Mouse (Mus musculus): ENCODE results near the gene Rhof. TPM values are rescaled to one million over a fixed set of nuclear protein-coding genes. Genes with fewer than 3 reads are reported as not detected.
A peak's percentile ranks its signal among the peaks of the same experiment; 100 is the strongest.

The Rhof gene
- total RNA-seq, 2 experiments from 2014 or later = 48.5 to 48.9 TPM

DNA sequence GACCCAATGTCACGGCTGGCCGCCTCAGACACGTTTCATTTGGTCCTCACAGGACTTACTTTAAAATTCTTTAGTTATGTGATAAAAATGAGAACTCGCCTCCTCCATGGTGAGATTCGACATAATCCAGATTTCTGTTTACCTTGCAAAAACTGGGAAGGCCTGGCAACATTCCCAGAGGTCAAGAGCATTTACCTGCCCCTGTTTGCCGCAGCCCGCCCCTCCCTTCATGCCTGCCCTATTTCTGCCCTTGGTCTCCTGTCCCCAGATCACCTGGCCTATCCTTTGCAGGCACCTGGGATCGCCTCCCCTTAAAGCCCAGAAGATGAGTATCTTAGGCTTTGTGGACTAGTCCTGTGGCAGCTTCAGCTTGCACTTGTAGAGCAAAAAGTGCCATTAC, 14.7 kb downstream of the Rhof start:
- intact Hi-C loops (cut with DNase I) = loop anchor here (1.0 to 5.0 kb wide), 3 partner anchors 31 to 54 kb away; no protein-coding TSS in a partner anchor
- no peak overlapping the region for H3K4me3 ChIP-seq

DNA sequence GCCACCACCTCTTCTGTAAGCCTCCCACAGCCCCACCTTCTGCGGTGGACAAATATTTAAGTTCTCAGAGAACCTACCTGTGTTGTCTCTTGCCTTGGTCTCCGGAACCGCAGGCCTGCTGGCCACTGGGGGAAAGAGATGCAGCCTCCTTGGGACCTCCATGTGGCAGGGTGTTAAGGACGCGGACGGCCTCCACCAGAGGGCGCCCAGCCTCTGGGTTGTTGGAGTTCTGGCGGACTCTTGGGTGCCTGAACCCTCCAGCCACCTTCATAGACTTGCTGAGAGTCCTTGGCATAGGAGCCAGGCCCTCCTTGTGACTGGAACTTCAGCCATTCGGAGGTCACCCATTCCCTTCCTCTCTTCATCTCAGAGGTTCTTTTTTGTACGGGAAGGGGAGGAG, 15.2 kb downstream of the Rhof start:
- peak; percentile 86 for TF ChIP-seq CTCF (IDR thresholded peaks at IDR 0.05)
- DNase-seq (ENCODE audit: extremely low spot score in 1 of 2, low spot score in 2 of 2) = peak; percentile 71 to 74
- no peak overlapping the region for H3K4me3 ChIP-seq
- intact Hi-C loops (cut with DNase I) = loop anchor here (1.0 to 5.0 kb wide), 3 partner anchors 32 to 54 kb away; no protein-coding TSS in a partner anchor
- H3K27ac ChIP-seq = no peak overlapping the region

More for the DNA sequence above, 14.7 kb downstream of the Rhof start:
- H3K27ac ChIP-seq = no peak overlapping the region
- DNase-seq (ENCODE audit: extremely low spot score in 1 of 2, low spot score in 2 of 2) = no peak
- no peak for TF ChIP-seq CTCF (IDR thresholded peaks at IDR 0.05)

DNA sequence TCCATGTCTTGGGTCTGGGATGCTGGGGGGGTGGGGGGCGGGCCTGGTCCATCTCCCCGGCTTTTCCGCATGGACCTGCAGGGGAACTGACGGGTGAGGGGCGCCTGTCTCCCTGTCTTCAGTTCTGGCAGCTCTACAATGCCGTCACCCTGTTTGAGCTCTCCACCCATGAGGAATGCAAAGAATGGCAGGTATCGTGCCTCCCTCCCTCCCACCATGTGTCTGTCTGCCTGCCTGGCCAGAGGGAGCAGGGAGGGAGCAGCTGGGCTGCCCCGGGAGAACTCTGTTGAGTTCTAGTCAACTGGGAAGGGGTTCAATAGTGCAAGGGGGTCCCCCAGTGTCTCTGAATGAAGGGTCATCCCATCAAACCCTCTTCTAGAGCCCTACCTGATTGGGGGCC, 16.4 kb downstream of the Rhof start:
- intact Hi-C loops (cut with DNase I) = loop anchor here (2.0 to 5.0 kb wide), 2 partner anchors 33 to 39 kb away; no protein-coding TSS in a partner anchor
- no peak for DNase-seq (ENCODE audit: extremely low spot score in 1 of 2, low spot score in 2 of 2)
- Histone ChIP-seq H3K4me3 (no peak overlapping the region), H3K27ac (no peak overlapping the region)
- no peak for TF ChIP-seq CTCF (IDR thresholded peaks at IDR 0.05)

DNA sequence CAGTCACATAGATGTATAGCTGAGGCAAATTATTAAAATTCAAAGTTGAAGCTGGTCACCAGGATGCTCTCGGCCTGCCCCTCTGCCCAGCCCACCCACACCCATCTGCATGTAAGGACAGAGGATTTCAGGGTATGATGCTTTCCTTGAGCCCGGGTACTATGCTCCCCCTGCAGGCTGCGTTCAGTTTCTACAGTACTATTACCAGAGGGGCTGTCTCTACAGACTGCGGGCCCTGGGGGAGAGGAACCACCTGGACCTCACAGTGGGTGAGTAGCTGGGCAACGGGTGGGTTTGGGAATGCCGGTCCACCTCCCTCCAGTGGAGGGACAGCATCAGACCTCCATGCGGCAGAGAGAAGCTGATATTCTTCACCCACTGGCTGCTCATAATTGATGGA, 17.6 kb downstream of the Rhof start:
- peak; percentile 39 to 43 for DNase-seq (ENCODE audit: extremely low spot score in 1 of 2, low spot score in 2 of 2)
- Histone ChIP-seq H3K27ac (no peak overlapping the region), H3K4me3 (no peak overlapping the region)
- intact Hi-C loops (cut with DNase I) = loop anchor here (5.0 kb wide), 1 partner anchor 38 kb away; no protein-coding TSS in a partner anchor
- TF ChIP-seq CTCF (IDR thresholded peaks at IDR 0.05) = peak; percentile 64

DNA sequence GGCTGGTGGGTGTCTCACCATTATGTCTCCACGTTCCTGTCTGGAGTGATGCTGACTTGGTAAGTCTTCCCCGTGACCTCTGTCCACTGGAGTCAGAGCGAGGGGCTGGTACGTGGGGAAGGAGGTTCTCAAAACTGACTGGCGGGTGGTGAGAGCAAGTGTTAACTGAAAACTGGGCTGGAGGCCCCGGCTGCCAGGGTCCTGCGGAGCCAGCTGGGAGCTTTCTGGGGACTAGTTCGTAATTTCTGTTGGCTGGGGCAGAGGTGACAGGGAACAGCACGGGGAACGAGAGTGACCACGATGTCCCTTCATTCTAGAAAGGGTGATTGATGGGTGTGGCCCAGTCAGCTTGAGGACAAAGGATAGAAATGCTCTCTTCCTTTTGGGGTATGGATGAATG, 18.4 kb downstream of the Rhof start:
- no peak for TF ChIP-seq CTCF (IDR thresholded peaks at IDR 0.05)
- no peak overlapping the region for H3K4me3 ChIP-seq
- intact Hi-C loops (cut with DNase I) = no loop called here

DNA sequence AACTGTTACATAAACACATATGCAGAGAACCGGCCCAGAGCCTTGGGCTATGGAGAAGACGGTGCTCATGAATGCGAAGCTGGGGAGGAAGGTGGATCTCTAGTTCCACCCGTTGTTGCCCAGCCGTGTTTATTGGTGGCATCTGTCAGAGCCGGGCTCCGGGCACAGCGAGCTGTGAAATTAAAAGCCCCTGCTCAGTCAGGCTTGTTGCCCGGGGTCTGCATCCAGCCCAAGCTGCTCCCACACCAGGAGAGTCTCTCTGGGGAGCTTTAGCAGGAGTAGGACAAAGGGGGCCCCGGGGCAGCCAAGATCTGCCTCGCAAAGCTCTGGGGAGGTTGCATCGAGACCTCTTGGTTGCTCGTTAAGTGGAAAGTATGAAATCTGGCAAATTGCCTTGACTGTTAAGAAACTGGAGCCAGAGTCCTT, 22.2 kb downstream of the Rhof start:
- no peak for TF ChIP-seq CTCF (IDR thresholded peaks at IDR 0.05)
- Histone ChIP-seq H3K27ac (no peak overlapping the region), H3K4me3 (no peak overlapping the region)
- intact Hi-C loops (cut with DNase I) = no loop called here
- no peak for DNase-seq (ENCODE audit: extremely low spot score in 1 of 2, low spot score in 2 of 2)

More for the DNA sequence above, 18.4 kb downstream of the Rhof start:
- DNase-seq (ENCODE audit: extremely low spot score in 1 of 2, low spot score in 2 of 2) = no peak
- no peak overlapping the region for H3K27ac ChIP-seq

DNA sequence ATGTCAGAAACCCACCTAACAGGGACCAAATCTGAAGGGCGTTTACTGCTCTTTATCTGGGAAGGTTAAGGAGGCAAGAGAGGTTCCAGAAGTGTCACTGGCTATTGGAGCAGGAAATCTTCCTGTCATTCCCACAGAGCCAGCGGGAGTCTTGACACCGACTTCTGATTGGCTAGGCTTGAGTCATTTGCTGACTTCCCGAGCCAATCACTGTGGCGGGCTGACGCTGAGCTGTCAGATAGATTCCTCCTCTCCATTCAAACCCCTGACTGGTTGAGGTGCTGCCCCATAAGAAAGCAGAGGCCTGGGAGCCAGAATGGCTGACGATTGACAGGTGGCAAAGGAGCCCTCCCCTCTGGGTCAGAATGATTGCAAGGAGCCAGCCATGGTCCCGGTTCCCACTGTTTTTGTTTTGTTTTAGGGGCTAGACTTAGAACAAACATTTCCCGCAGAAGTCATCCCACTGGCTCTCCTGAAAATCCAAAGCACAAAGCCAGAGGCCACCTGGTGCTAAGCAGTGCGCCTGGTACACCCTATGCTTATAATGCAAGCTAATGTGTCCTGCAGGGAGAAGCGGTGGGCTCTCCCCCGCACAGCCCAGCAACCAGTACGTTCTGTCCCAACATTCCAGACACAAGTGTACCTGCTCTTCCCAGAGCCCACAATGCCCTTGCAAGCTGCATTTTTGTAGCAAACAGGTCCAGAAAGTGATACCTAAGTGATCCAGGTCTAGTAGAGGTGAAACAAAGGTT, 22.9 kb downstream of the Rhof start:
- Histone ChIP-seq H3K4me3 (no peak overlapping the region), H3K27ac (no peak overlapping the region)
- intact Hi-C loops (cut with DNase I) = no loop called here
- no peak for TF ChIP-seq CTCF (IDR thresholded peaks at IDR 0.05)
- peak in 1 of 2 experiments; percentile 37 for DNase-seq (ENCODE audit: extremely low spot score in 1 of 2, low spot score in 2 of 2)

DNA sequence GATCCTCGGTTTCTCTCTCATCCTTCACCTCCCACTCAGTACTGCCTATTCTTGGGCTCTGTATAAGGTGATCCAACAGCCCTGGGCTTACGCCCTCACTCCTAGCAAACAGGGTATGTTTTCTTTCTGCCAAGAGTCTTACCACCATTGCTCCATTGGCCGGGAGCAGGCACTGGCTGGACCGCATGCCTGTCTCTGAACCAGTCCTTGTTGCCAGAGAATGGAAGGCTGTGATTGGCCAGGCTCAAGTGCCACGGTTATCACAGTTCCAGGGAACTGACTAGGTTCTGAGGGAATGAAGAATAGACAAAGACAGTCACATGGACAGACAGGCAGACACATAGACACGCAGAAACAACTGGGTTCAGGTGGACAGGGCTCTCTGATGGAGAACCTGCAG, 27.7 kb downstream of the Rhof start:
- no peak for DNase-seq (ENCODE audit: extremely low spot score in 1 of 2, low spot score in 2 of 2)
- intact Hi-C loops (cut with DNase I) = no loop called here
- Histone ChIP-seq H3K27ac (no peak overlapping the region), H3K4me3 (no peak overlapping the region)
- TF ChIP-seq CTCF (IDR thresholded peaks at IDR 0.05) = no peak

DNA sequence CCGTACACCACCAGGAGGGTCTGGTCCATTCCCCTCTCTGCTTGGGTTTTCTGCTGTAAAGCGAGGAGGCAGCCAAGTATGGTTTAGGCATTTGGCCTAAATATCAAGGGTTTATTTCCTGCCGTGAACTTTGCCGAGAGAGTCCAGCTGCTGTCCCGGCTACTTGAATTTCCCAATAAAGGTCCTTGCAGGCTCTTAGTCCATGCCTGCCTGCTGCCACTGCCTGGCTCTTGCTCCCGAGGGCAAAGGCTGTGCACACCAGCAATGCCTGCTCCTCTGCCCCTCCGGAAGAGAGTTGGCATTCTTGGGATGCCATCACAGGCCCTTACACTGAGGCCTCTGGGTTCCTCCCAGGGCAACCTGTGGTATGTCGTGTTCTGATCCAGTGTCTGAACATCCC, 28.9 kb downstream of the Rhof start:
- no peak for TF ChIP-seq CTCF (IDR thresholded peaks at IDR 0.05)
- DNase-seq (ENCODE audit: extremely low spot score in 1 of 2, low spot score in 2 of 2) = no peak
- intact Hi-C loops (cut with DNase I) = no loop called here
- H3K27ac ChIP-seq = no peak overlapping the region
- no peak overlapping the region for H3K4me3 ChIP-seq

DNA sequence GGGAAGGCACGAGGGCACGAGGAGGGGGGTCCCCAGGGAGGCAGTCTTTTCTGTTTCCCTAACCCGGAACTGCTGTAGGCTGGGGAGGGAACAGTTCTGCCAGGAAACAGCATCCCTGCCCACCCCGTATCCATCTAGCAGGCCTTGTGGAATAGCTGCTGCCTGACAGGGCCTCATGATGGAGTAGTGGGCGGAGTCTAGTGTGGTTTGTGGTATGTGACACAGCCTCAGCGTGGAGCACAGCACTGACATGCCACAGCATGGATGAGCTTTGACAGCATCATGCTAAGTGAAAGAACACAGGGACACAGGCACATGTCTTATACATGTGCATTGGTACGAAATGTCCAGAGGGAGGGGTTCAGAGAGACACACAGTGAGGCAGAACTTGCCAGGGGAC, 30.1 kb downstream of the Rhof start:
- no peak for TF ChIP-seq CTCF (IDR thresholded peaks at IDR 0.05)
- H3K27ac ChIP-seq = no peak overlapping the region
- intact Hi-C loops (cut with DNase I) = no loop called here
- no peak for DNase-seq (ENCODE audit: extremely low spot score in 1 of 2, low spot score in 2 of 2)
- H3K4me3 ChIP-seq = no peak overlapping the region

DNA sequence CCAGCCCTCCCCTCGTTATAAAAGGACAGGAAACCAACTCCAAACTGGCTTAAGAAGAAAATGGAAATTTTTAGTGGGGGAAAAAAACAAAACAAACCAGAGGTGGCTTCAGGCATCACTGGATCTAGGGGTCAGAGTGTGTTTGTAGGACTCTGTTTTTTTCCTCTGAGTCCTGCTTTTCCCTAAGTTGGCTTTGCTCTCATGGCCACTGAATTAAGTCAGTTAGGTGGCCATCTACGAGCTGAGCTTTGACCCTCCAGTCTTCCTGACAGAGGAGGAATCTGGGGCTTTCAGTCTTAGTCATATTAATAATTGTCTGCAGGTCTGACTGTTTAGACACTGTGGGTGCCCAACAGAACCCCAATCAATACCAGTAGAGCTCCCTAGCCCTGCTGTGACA, 34.0 kb downstream of the Rhof start:
- Histone ChIP-seq H3K27ac (no peak overlapping the region), H3K4me3 (no peak overlapping the region)
- intact Hi-C loops (cut with DNase I) = no loop called here
- no peak for DNase-seq (ENCODE audit: extremely low spot score in 1 of 2, low spot score in 2 of 2)
- TF ChIP-seq CTCF (IDR thresholded peaks at IDR 0.05) = no peak

DNA sequence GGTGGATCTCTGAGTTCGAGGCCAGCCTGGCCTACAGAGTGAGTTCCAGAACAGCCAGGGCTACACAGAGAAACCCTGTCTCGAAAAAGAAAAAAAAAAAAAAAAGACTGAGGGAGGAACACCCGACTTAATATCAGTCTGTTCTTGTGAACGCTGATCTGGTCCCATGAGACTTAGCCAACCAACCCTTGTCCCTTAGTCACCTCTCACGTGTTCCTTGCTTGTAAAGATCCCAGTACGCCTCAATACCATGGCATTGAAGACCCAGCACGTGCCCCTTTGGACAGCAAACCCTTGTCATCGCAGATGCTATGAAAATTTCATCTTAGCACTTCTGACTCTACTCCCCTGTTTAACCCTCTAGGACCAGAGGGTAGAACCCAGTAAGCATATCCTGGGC, 36.2 kb downstream of the Rhof start:
- H3K4me3 ChIP-seq = no peak overlapping the region

More for the DNA sequence above, 36.2 kb downstream of the Rhof start:
- no peak overlapping the region for H3K27ac ChIP-seq
- DNase-seq (ENCODE audit: extremely low spot score in 1 of 2, low spot score in 2 of 2) = no peak
- no peak for TF ChIP-seq CTCF (IDR thresholded peaks at IDR 0.05)
- intact Hi-C loops (cut with DNase I) = no loop called here

Measured in left cerebral cortex, adult 2 months (tissue).